Mouse (Mus musculus): Measurements from ENCODE around the gene Pitpnm3. TPM values are rescaled to one million over a fixed set of nuclear protein-coding genes. Genes with fewer than 3 reads are reported as not detected.
A peak's percentile ranks its signal among the peaks of the same experiment; 100 is the strongest.

Pitpnm3 gene
- polyA plus RNA-seq, 1 experiment from 2014 or later = 0.63 TPM

DNA sequence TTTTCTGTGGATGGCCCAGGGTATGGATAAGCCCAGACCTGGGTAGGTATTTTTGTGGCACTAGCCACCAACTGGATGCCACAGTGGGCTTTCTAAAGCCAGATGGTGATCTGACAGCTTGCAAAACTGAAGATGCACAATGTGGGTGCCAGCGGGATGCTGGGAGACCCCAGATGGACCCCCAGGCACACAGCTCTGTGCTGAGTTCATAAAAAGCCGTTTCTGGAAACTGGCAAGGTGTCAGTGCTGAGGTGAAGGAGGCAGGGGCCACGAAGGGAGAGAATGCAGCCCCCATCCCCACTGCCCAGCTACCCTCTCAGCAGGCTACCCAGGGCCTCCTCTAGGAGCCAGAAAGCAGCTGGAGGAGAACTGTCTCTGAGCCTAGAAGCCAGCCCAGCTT, 78.4 kb downstream of the Pitpnm3 start:
- Histone ChIP-seq H3K9ac (no peak overlapping the region), H3K27ac (no peak overlapping the region; the same call in 1 of the 2 replicates), H3K36me3 (ENCODE audit: poor library complexity, severe bottlenecking) (no peaks in the 10 kb centered on the region), H3K27me3 (peaks cover 16% of the 10 kb centered on the region; the same call in 1 of the 2 replicates), H3K4me3 (no peak overlapping the region), H3K4me1 (peaks cover 12% of the 10 kb centered on the region; the same call in 1 of the 2 replicates), H3K4me2 (no peak overlapping the region), H3K9me3 (replicated peaks) (no peaks in the 10 kb centered on the region)
- 54% methylated on average over 3 of the region's 3 CpGs for WGBS
- no peak for ATAC-seq

DNA sequence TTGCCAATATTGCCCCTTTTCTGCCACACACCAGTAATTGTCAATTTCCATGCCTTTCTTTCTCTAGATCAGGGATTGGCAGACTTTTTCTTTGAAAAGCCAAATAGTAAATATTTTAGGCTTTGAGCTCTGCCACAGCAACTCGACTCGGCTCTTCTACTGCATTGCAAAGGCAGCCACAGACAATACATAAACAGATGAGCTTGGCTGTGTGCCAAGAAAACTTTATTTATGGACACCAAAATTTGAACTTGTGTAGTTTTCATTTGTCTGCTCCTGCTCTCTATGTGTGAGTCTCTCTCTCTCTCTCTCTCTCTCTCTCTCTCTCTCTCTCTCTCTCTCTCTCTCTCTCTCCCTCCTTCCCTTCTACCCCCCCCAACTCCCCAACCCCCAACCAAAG, 80.4 kb downstream of the Pitpnm3 start:
- Histone ChIP-seq H3K4me2 (no peak overlapping the region), H3K4me3 (no peak overlapping the region), H3K36me3 (ENCODE audit: poor library complexity, severe bottlenecking) (no peaks in the 10 kb centered on the region), H3K9me3 (replicated peaks) (no peaks in the 10 kb centered on the region), H3K4me1 (peaks cover 32% of the 10 kb centered on the region), H3K9ac (no peak overlapping the region), H3K27me3 (peaks cover 31% of the 10 kb centered on the region), H3K27ac (no peak overlapping the region)
- WGBS = 31% methylated on average over 2 of the region's 2 CpGs
- no peak for ATAC-seq

DNA sequence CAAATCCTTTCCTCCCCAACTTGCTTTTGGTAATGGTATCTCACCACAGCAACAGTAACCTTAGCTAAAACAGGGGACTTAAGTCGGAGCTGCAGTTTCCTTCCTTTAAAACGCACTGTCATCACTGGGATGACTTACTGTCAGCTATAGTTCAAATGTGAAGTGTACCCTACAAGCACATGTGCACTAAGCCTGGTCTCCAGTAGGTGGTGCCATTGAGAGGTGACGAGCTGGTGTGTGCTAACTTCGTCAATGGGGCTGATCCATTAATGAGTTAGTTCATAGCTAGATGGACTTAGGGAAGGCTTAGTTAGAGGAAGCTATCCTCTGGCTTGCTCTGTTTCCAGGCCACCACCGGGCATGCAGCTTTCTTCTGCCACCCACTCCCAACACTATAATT, 82.9 kb downstream of the Pitpnm3 start:
- peak; percentile 50; the same call in 1 of the 2 replicates for ATAC-seq
- 0 out of 2 replicates have a peak, but pooled peaks cover 4% of the 10 kb centered on the region for H3K36me3 ChIP-seq (ENCODE audit: poor library complexity, severe bottlenecking)
- 20% methylated on average over 5 of the region's 5 CpGs for WGBS
- peaks cover 42% of the 10 kb centered on the region for H3K27me3 ChIP-seq
- H3K4me3 ChIP-seq = no peak overlapping the region
- H3K4me1 ChIP-seq = peaks cover 36% of the 10 kb centered on the region
- H3K9me3 ChIP-seq (replicated peaks) = no peaks in the 10 kb centered on the region
- H3K9ac ChIP-seq = no peak overlapping the region
- H3K27ac ChIP-seq = no peak overlapping the region
- no peak overlapping the region for H3K4me2 ChIP-seq

DNA sequence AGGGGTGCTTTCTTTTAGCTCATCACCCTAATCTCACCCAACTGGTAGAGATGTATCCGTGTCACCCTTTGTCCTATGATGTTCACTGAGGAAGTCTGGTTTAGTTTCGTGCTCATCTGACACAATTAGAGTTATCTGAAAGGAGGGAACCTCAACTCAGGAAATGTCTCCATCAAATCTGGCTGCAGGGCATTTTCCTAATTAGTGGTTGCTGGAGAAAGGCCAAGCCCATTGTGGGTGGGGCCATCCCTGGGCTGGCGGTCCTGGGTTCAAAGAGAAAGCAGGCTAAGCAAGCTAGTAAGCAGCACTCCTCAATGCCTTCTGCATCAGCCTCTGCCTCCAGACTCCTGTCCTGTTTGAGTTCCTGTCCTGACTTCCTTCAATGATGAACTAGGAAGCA, 83.4 kb downstream of the Pitpnm3 start:
- 35% methylated on average over 3 of the region's 3 CpGs for WGBS
- Histone ChIP-seq H3K4me2 (no peak overlapping the region), H3K4me3 (no peak overlapping the region), H3K9me3 (replicated peaks) (no peaks in the 10 kb centered on the region), H3K27me3 (peaks cover 42% of the 10 kb centered on the region), H3K4me1 (peaks cover 36% of the 10 kb centered on the region), H3K27ac (no peak overlapping the region), H3K9ac (no peak overlapping the region), H3K36me3 (ENCODE audit: poor library complexity, severe bottlenecking) (peaks cover 5% of the 10 kb centered on the region; the same call in 1 of the 2 replicates)
- ATAC-seq = no peak

DNA sequence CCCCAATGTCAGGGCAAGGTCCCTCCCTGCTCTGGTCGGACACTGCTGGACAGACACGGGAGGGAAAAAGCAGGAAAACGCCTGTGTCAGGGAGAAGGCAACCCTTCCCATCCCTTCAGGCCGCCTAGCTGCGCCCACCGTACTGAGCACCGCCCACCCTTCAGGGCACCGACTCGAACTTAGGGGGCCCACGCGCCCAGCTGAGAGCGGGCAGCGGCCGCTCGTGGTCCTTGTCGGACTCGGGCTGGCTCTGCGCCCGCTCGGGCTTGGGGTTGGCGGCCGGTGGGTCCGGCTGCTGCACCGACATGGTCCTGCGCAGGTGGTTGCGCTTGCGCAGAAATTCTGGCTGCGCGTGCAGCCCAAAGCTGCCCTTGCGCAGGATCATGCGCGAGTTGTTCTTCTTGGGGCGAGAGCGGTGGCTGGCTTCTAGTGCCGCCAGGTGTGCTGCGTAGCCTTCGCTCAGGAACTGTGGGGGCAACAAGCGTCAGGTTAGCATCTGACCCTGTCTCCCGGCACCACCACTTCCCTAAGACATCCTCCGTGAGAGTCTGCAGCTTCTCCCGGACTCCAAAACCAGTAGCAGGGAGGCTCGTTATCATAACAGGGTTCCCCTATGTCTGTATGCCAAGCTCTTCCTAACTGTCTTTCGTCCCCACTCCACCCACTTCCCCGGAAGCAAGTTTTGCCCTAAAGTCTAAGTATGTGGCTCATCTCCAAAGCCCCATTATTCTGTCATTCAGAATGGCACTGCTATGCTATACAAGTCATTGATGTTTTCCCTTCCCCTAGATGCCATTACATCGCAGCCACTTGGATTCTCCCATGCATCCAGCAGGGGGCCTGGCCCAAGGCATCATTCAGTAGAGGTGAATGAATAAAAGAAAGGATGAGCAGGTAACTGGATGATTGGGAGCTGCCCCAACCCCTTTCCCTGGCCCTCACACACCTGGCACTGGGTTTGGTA, 84.4 kb downstream of the Pitpnm3 start:
- WGBS = 2% methylated on average over 45 of the region's 45 CpGs
- Histone ChIP-seq H3K4me3 (peak overlapping the region; percentile 57), H3K4me2 (peak overlapping the region; percentile 86), H3K4me1 (peaks cover 31% of the 10 kb centered on the region), H3K27ac (peak overlapping the region; percentile 26), H3K36me3 (ENCODE audit: poor library complexity, severe bottlenecking) (peaks cover 16% of the 10 kb centered on the region), H3K9me3 (replicated peaks) (no peaks in the 10 kb centered on the region), H3K9ac (peak overlapping the region; percentile 78), H3K27me3 (peaks cover 42% of the 10 kb centered on the region)
- ATAC-seq = peak; percentile 74

DNA sequence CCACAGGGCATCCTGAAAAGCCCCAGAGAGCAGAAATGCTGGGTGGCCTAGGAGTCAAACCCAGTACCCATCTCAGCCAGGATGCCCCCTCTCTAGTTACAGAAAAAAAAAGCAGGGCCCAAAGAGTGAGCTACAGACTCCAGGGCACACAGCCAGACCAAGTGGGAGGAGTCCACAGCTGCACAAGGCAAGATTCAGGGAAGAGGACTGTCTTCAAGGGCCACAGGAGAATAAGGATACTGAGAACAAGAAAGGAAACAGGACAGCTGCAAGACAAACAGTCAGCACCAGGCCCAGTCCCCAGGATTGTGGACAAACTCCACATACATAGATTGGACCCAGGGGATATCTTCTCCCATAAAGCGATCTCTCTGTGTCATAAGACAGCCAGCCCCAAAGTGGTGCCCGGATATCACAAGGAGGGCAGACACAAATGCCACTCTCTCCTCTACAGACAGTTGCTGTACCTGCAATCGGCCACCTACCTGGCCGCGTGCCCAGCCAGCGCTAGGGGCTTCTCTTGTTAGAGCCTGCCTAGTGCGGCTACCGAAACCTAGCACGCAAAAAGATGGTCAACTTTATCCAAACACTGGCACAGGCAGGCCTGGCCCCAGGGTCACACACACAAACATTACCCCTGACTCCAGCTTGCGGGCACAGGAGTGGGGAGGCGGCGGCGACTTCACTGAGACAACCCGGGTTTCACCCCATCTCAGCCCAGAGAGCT, 85.2 kb downstream of the Pitpnm3 start:
- Histone ChIP-seq H3K4me1 (peaks cover 29% of the 10 kb centered on the region), H3K36me3 (ENCODE audit: poor library complexity, severe bottlenecking) (peaks cover 24% of the 10 kb centered on the region), H3K4me2 (peak overlapping the region; percentile 86), H3K9ac (peak overlapping the region; percentile 78), H3K27ac (no peak overlapping the region), H3K9me3 (replicated peaks) (no peaks in the 10 kb centered on the region), H3K4me3 (peak overlapping the region; percentile 57), H3K27me3 (peaks cover 42% of the 10 kb centered on the region)
- no peak for ATAC-seq
- 20% methylated on average over 14 of the region's 14 CpGs for WGBS

DNA sequence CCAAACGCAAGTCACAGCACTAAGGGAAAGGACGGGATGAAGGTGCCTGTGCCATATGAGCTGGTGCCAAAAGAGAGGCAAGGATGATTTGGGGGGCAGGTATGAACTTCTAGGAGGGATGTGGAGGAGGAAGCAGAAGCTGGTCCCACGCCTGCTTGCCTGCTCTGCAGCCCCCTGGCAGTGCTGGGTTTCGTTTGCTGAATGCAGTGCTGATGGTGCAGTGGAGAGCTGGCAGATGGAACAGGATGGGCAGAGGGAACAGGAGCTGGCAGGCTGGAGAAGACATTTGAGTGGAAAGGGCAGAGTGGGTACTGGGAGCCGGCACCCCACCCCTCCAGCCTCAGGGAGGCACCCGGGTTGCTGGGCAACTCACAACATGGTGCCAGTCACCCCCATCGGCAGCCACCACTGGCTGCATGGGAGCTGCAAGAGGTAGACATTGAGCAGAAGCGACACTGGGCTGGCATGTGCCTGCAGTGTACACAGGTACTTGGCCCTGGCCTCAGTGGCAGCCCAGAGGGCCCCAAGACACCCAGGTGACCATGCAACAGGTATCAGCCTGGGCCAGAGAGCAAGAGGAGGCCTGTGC, 86.3 kb downstream of the Pitpnm3 start:
- Histone ChIP-seq H3K4me1 (peaks cover 38% of the 10 kb centered on the region), H3K4me2 (no peak overlapping the region), H3K9me3 (replicated peaks) (no peaks in the 10 kb centered on the region), H3K36me3 (ENCODE audit: poor library complexity, severe bottlenecking) (peaks cover 35% of the 10 kb centered on the region), H3K27me3 (peaks cover 41% of the 10 kb centered on the region), H3K9ac (no peak overlapping the region), H3K27ac (no peak overlapping the region), H3K4me3 (no peak overlapping the region)
- WGBS = 76% methylated on average over 8 of the region's 8 CpGs
- no peak for ATAC-seq

DNA sequence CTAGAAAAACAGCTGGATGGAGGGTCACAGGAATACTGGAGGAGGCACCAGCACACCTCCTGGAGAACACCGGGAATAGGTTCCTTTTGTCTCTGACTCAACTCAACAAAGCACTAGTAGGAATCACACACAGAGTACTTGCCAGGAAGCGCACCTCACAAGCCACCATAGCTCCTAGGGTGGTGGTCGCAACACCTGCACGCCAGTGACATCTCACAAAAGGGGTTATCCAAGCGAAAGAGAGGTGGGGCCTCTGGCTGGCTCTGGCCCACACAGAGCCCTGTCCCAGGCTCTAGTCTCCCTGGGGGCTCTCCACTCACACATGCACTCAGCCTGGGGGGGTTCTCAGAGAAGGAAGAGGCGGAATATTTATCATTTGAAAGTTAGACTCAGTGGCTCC, 86.8 kb downstream of the Pitpnm3 start:
- Histone ChIP-seq H3K4me3 (no peak overlapping the region), H3K27ac (no peak overlapping the region), H3K36me3 (ENCODE audit: poor library complexity, severe bottlenecking) (peaks cover 39% of the 10 kb centered on the region), H3K9me3 (replicated peaks) (no peaks in the 10 kb centered on the region), H3K4me2 (no peak overlapping the region), H3K9ac (no peak overlapping the region), H3K4me1 (peaks cover 43% of the 10 kb centered on the region), H3K27me3 (peaks cover 36% of the 10 kb centered on the region)
- WGBS = 57% methylated on average over 6 of the region's 6 CpGs
- no peak for ATAC-seq

DNA sequence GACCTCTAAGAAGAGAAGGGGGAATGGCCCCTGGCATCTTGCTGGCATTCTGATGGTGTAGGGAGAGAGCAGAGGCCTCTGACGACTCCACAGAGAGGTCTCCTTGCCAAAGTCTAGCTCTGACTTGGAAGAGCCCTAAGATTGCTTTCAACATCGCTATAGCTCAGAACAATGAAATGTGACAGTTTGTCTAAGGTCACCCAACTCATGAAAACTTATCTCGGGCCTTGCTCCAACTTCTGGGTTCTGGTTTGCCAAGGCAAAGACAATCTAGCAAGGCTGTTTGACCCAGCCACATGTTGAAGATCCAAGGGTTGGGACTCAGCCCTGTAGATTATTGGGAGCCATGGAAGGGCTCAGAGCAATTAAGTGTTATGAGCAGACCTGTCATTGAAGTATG, 91.3 kb downstream of the Pitpnm3 start:
- peaks cover 1% of the 10 kb centered on the region; the same call in 1 of the 2 replicates for H3K27me3 ChIP-seq
- peak overlapping the region; percentile 79; the same call in 1 of the 2 replicates for H3K9ac ChIP-seq
- peak overlapping the region; percentile 95 for H3K4me2 ChIP-seq
- H3K4me1 ChIP-seq = peaks cover 49% of the 10 kb centered on the region
- peaks cover 39% of the 10 kb centered on the region for H3K36me3 ChIP-seq (ENCODE audit: poor library complexity, severe bottlenecking)
- 0 out of 2 replicates have a peak overlapping the region, but pooled peaks have one; percentile 74 for H3K4me3 ChIP-seq
- WGBS = 86% methylated on average over 3 of the region's 3 CpGs
- no peak overlapping the region for H3K27ac ChIP-seq
- no peak for ATAC-seq
- H3K9me3 ChIP-seq (replicated peaks) = no peaks in the 10 kb centered on the region

DNA sequence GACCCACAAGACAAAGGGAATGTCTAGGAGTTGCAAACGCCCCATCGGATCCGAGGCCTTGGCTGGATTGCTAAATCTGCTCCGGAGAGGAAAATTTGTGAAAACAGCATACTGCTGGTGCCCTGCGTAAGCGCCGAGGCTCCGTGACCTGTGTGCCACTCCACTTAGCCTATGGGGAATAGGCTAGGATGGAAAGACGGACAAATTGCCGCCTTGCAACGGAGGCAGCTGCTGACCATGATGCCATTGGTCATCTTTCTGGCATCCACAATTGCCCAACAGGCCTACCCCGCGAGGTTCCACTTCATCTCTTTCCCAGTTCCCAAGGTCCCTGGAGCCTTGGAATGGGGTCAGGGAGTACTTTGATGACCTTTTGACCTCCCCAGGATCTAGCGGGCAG, 92.9 kb downstream of the Pitpnm3 start:
- 1% methylated on average over 14 of the region's 14 CpGs for WGBS
- no peak; the same call in 1 of the 2 replicates for ATAC-seq
- no peaks in the 10 kb centered on the region for H3K27me3 ChIP-seq
- peak overlapping the region; percentile 79 for H3K9ac ChIP-seq
- H3K4me3 ChIP-seq = peak overlapping the region; percentile 74
- H3K27ac ChIP-seq = no peak overlapping the region
- H3K4me1 ChIP-seq = peaks cover 63% of the 10 kb centered on the region
- H3K36me3 ChIP-seq (ENCODE audit: poor library complexity, severe bottlenecking) = peaks cover 35% of the 10 kb centered on the region
- H3K9me3 ChIP-seq (replicated peaks) = no peaks in the 10 kb centered on the region
- H3K4me2 ChIP-seq = peak overlapping the region; percentile 95

DNA sequence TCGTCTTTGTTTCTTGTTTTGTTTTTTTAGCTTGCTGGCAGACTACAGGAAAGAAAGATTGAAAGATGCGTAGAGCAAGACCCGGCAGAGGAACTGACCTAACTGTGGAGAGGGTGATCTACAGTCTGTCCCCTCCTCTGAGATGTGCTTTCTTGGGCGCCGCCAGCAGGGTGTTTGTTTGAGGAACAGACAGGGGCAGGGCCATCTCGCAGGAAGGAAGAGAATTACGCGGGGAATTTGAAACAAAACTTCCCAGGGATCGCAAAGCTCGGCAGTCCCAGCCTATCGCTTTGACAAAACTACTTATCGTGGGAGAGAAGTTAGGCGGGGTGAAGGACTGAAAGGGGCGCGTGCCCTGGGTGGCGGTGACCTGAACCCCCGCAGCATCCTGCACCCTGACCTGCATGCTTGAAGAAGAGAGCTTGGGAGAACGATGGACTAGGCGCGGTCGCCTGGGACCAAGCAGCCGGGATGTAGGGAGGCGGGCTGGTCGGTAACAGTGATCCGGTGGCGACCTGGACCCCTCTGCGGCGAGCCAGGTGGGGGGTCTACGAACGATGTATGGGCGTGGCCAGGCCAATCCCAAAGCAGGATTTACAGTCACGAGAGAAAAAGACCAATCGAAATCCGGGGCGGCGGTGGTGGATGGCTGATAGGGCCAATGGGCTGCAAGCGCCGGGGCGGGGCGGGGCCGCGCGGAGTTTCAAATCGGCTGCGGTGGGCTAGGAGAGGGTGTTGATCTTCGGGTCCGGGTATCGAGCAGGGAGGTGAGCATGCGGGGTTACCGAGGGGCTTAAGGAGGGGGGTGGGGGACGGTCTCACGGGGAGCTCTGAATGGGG, 93.6 kb downstream of the Pitpnm3 start, which contains the start of gene Pimreg:
Gene Pimreg (plus strand): TSS at position 265 of the 840 bp plus-strand sequence.
- peaks cover 64% of the 10 kb centered on the region for H3K4me1 ChIP-seq
- WGBS = 1% methylated on average over 52 of the region's 52 CpGs
- no peaks in the 10 kb centered on the region for H3K27me3 ChIP-seq
- H3K9me3 ChIP-seq (replicated peaks) = no peaks in the 10 kb centered on the region
- peak within 1 kb of the TSS; percentile 95 for H3K4me2 ChIP-seq
- peak; percentile 95 for ATAC-seq
- peaks cover 31% of the 10 kb centered on the region for H3K36me3 ChIP-seq (ENCODE audit: poor library complexity, severe bottlenecking)
- peak within 1 kb of the TSS; percentile 74 for H3K4me3 ChIP-seq
- H3K9ac ChIP-seq = peak within 1 kb of the TSS; percentile 79
- peak within 1 kb of the TSS; percentile 82 for H3K27ac ChIP-seq

Data from forebrain, embryonic 13.5 days (tissue).